Comparison of ENCODE assay signal across 23 mouse cellular contexts in the genomic region with DNA sequence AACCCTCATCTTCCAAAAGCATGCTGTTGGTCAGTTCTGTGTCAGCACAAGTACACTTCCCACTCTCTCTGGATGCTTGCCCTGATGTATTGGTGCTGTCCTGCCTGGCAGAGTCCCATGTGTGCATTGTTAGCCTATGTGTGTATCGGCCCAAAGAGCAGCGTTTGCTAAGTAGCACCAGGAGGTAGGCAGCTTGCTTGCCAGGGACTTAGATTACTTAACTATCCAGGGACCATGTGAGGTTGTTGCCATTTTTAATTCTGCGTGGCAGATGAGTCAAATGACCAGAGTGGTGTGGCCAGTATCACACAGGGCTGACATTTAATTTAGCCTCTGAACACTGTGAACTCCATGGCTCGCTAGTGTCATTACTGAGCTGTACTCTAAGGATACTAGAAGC.
DNase-seq lines count a peak whose midpoint lies in the region; ATAC-seq and TF ChIP-seq lines count a peak whose summit lies in the region.
"Had no signal": no experiment of that assay in that cellular context is flagged by ENCODE, and none has a peak within 500 bp of the region (broad histone marks: within the 10 kb centered on the region; RNA-seq: fewer than 3 reads in every experiment).

No protein-coding gene starts in this region.

- peak overlapping the region; percentile 46; the same call in 1 of the 2 replicates for H3K27ac ChIP-seq in cerebellum, adult 2 months (ENCODE audit: insufficient read depth, low read length)
- H3K27ac ChIP-seq in heart, embryonic 12.5 days (ENCODE audit: poor library complexity, severe bottlenecking) = no peak overlapping the region
- H3K27ac ChIP-seq in midbrain, embryonic 11.5 days (ENCODE audit: low read depth, low read length) = no peak overlapping the region
- H3K27ac ChIP-seq: embryonic facial prominence, embryonic 15.5 days; forebrain, embryonic 10.5 days; heart, embryonic 10.5 days; heart, embryonic 15.5 days; hindbrain, embryonic 10.5 days; hindbrain, embryonic 14.5 days; intestine, embryonic 15.5 days; kidney, embryonic 15.5 days had no signal

- TF ChIP-seq POLR2A in cerebellum, adult 2 months (IDR thresholded peaks at IDR 0.05; ENCODE audit: borderline replicate concordance, insufficient read depth, low read length) = no peak

- TF ChIP-seq CTCF in cerebellum, adult 2 months (IDR thresholded peaks at IDR 0.05; ENCODE audit: borderline replicate concordance, insufficient read depth, low read depth, low read length) = no peak

- DNase-seq in cerebellum, adult 2 months = peak in 1 of 2 experiments; percentile 75
- DNase-seq in cerebellum, postnatal 4 days (ENCODE audit: low spot score in 2 of 2) = no peak
- DNase-seq in heart, adult 18-20 months = peak; percentile 15 to 22
- DNase-seq in brain, adult 2 months (ENCODE audit: low read depth, low spot score) = peak; percentile 63
- peak; percentile 41 to 53 for DNase-seq in cerebellum, postnatal 25 days
- DNase-seq in midbrain, embryonic 11.5 days (ENCODE audit: low spot score, missing footprints) = no peak
- DNase-seq: adrenal gland, adult 8-10 months; adrenal gland, postnatal 36 days; embryo, embryonic 11 days; gastrocnemius, postnatal 10 days; heart, postnatal 14 days; kidney, adult 18-20 months had no signal

- WGBS in cerebellum, adult 2 months = 10% methylated on average over 4 of the region's 4 CpGs
- WGBS in heart, embryonic 12.5 days = 77% methylated on average over 4 of the region's 4 CpGs
- WGBS in midbrain, embryonic 11.5 days = 93% methylated on average over 4 of the region's 4 CpGs

- H3K9me3 ChIP-seq in heart, embryonic 12.5 days (replicated peaks) = no peaks in the 10 kb centered on the region
- no peaks in the 10 kb centered on the region for H3K9me3 ChIP-seq in midbrain, embryonic 11.5 days (ENCODE audit: control insufficient read depth, low read length)
- H3K9me3 ChIP-seq: embryonic facial prominence, embryonic 15.5 days; forebrain, embryonic 10.5 days; heart, embryonic 10.5 days; heart, embryonic 15.5 days; hindbrain, embryonic 10.5 days; intestine, embryonic 15.5 days; kidney, embryonic 15.5 days had no signal

- peaks cover 29% of the 10 kb centered on the region for H3K4me1 ChIP-seq in cerebellum, adult 2 months (ENCODE audit: control insufficient read depth, insufficient read depth, low read length)
- H3K4me1 ChIP-seq in heart, embryonic 12.5 days (replicated peaks) = 0 out of 2 replicates have a peak, but pooled peaks cover 8% of the 10 kb centered on the region
- no peaks in the 10 kb centered on the region for H3K4me1 ChIP-seq in midbrain, embryonic 11.5 days (ENCODE audit: control insufficient read depth, insufficient read depth, low read length)
- H3K4me1 ChIP-seq: embryonic facial prominence, embryonic 15.5 days; forebrain, embryonic 10.5 days; hindbrain, embryonic 10.5 days; intestine, embryonic 15.5 days; kidney, embryonic 15.5 days had no signal

- no peaks in the 10 kb centered on the region for H3K36me3 ChIP-seq in heart, embryonic 12.5 days
- H3K36me3 ChIP-seq in midbrain, embryonic 11.5 days (ENCODE audit: control insufficient read depth, insufficient read depth, low read length) = no peaks in the 10 kb centered on the region
- H3K36me3 ChIP-seq: embryonic facial prominence, embryonic 15.5 days; forebrain, embryonic 10.5 days; heart, embryonic 10.5 days; heart, embryonic 15.5 days; hindbrain, embryonic 10.5 days; intestine, embryonic 15.5 days; kidney, embryonic 15.5 days had no signal

- ATAC-seq in heart, embryonic 12.5 days (ENCODE audit: insufficient number of reproducible peaks, low FRiP score) = no peak
- no peak for ATAC-seq in midbrain, embryonic 11.5 days (ENCODE audit: low FRiP score)
- ATAC-seq: forebrain, embryonic 14.5 days; intestine, embryonic 15.5 days had no signal

- H3K27me3 ChIP-seq in cerebellum, adult 2 months (ENCODE audit: control insufficient read depth, insufficient read depth, low read length) = no peaks in the 10 kb centered on the region
- H3K27me3 ChIP-seq in heart, embryonic 12.5 days (replicated peaks) = no peaks in the 10 kb centered on the region
- no peaks in the 10 kb centered on the region for H3K27me3 ChIP-seq in midbrain, embryonic 11.5 days (ENCODE audit: control insufficient read depth, insufficient read depth, low read length)
- H3K27me3 ChIP-seq: heart, embryonic 15.5 days; intestine, embryonic 15.5 days; kidney, embryonic 15.5 days had no signal

- no peak overlapping the region for H3K4me3 ChIP-seq in cerebellum, adult 2 months (replicated peaks; ENCODE audit: insufficient read depth, low read depth, low read length)
- no peak overlapping the region for H3K4me3 ChIP-seq in heart, embryonic 12.5 days
- no peak overlapping the region for H3K4me3 ChIP-seq in midbrain, embryonic 11.5 days (ENCODE audit: low read depth, low read length)
- H3K4me3 ChIP-seq: embryonic facial prominence, embryonic 15.5 days; erythroblast, embryonic 14.5 days; forebrain, embryonic 10.5 days; heart, embryonic 10.5 days; heart, embryonic 15.5 days; hindbrain, embryonic 10.5 days; intestine, embryonic 15.5 days; kidney, embryonic 15.5 days had no signal

- H3K4me2 ChIP-seq in heart, embryonic 12.5 days = no peak overlapping the region
- no peak overlapping the region for H3K4me2 ChIP-seq in midbrain, embryonic 11.5 days
- H3K4me2 ChIP-seq: embryonic facial prominence, embryonic 15.5 days; heart, embryonic 15.5 days; hindbrain, embryonic 14.5 days; intestine, embryonic 15.5 days; kidney, embryonic 15.5 days had no signal

- H3K9ac ChIP-seq in heart, embryonic 12.5 days = no peak overlapping the region
- H3K9ac ChIP-seq in midbrain, embryonic 11.5 days (ENCODE audit: low read length) = no peak overlapping the region
- H3K9ac ChIP-seq: embryonic facial prominence, embryonic 15.5 days; heart, embryonic 15.5 days; hindbrain, embryonic 14.5 days; intestine, embryonic 15.5 days; kidney, embryonic 15.5 days had no signal

Comparison
In these comparisons a context has a peak if more than half of its experiments do, and no peak if none do; other contexts are left out.
1. DNase-seq: peak in heart, adult 18-20 months (2 of 2), brain, adult 2 months (single experiment) and cerebellum, postnatal 25 days (2 of 2); none in cerebellum, postnatal 4 days (0 of 2) and midbrain, embryonic 11.5 days (single experiment).